Mouse (Mus musculus): ENCODE data around the gene Ccl6. TPM values are rescaled to one million over a fixed set of nuclear protein-coding genes. Genes with fewer than 3 reads are reported as not detected.

Ccl6 gene
- polyA plus RNA-seq (2016; fragmentation: Nextera tagmentation; extraction: Ambion mirVana), result 0.64 and 2.5 TPM in 2 replicates

DNA sequence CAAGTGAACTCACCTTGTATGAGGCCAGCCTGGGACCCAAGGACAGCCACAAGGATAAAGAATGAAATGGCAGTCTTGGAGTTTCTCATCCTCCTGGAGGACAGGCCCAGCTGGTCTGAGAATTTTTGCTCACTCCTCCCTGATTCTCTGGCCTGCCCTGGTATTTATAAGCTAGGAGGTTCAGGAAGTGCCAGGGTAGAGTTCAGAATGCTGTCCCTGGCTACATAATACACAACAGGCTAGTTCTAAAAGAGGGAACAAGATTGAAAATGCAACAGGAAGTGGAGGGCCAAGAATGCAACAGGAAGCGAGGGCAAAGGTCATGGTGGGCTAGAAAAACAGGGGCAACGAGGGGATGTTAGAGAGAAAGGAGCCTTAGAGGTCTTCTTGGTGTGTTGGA is at the start of gene Ccl6:
Ccl6 (minus strand) TSS at position 235 of the 400 bp plus-strand sequence.
- no peaks in the 10 kb centered on the region for H3K36me3 ChIP-seq
- no peak within 1 kb of the TSS for H3K27ac ChIP-seq
- H3K9me3 ChIP-seq, result no peaks in the 10 kb centered on the region
- no peaks in the 10 kb centered on the region for H3K4me1 ChIP-seq
- DNase-seq (ENCODE audit: low spot score), result no peak
- no peak within 1 kb of the TSS for H3K4me3 ChIP-seq
- WGBS, result 44% methylated on average over 2 of the region's 2 CpGs
- H3K27me3 ChIP-seq (ENCODE audit: insufficient read depth, poor library complexity, severe bottlenecking), result no peaks in the 10 kb centered on the region

- 49% methylated on average over 2 of the region's 2 CpGs for WGBS
- peaks cover 3% of the 10 kb centered on the region; the same call in 1 of the 2 replicates for H3K4me1 ChIP-seq
Observed at GRCm38 (mm10) chr11:83641216-83641615, 48.3 kb upstream of the Ccl6 start.

GRCm38 (mm10) chr11:83640141-83640540 is 47.3 kb upstream of the Ccl6 start:
- H3K27me3 ChIP-seq (ENCODE audit: insufficient read depth, poor library complexity, severe bottlenecking), result no peaks in the 10 kb centered on the region
- H3K4me1 ChIP-seq, result peaks cover 3% of the 10 kb centered on the region; the same call in 1 of the 2 replicates
- no peaks in the 10 kb centered on the region for H3K9me3 ChIP-seq
- DNase-seq (ENCODE audit: low spot score), result no peak
- WGBS, result 79% methylated on average over 5 of the region's 5 CpGs
- H3K27ac ChIP-seq, result no peak overlapping the region
- no peaks in the 10 kb centered on the region for H3K36me3 ChIP-seq
- H3K4me3 ChIP-seq, result no peak overlapping the region

More at GRCm38 (mm10) chr11:83641216-83641615, 48.3 kb upstream of the Ccl6 start:
- no peak overlapping the region for H3K4me3 ChIP-seq
- H3K9me3 ChIP-seq, result no peaks in the 10 kb centered on the region
- H3K36me3 ChIP-seq, result no peaks in the 10 kb centered on the region
- H3K27ac ChIP-seq, result no peak overlapping the region
- no peak for DNase-seq (ENCODE audit: low spot score)
- no peaks in the 10 kb centered on the region for H3K27me3 ChIP-seq (ENCODE audit: insufficient read depth, poor library complexity, severe bottlenecking)

DNA sequence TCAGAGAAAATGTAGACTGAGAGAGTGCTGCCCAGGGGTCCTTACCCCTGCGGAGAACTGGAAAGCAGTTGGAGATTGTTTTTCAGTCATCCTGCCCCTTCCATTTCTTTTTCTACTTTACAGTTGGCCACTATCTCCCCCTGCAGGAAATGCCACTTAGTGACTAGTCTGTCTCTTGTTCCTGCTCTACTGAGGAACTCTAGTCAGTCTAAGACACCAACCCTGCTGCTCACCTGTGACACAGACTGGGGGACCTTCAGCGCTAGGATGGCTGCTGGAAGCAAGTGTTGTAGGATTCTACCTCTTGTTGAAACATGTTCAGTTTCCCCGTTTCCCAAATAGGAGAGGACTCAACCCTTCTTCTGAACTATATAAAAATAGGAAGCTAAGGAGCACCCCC is 46.6 kb upstream of the Ccl6 start:
- Histone ChIP-seq H3K9me3 (no peaks in the 10 kb centered on the region), H3K4me3 (no peak overlapping the region), H3K27me3 (ENCODE audit: insufficient read depth, poor library complexity, severe bottlenecking) (no peaks in the 10 kb centered on the region), H3K4me1 (peaks cover 3% of the 10 kb centered on the region; the same call in 1 of the 2 replicates), H3K27ac (no peak overlapping the region), H3K36me3 (no peaks in the 10 kb centered on the region)
- 55% methylated on average over 3 of the region's 3 CpGs for WGBS
- DNase-seq (ENCODE audit: low spot score), result no peak

DNA sequence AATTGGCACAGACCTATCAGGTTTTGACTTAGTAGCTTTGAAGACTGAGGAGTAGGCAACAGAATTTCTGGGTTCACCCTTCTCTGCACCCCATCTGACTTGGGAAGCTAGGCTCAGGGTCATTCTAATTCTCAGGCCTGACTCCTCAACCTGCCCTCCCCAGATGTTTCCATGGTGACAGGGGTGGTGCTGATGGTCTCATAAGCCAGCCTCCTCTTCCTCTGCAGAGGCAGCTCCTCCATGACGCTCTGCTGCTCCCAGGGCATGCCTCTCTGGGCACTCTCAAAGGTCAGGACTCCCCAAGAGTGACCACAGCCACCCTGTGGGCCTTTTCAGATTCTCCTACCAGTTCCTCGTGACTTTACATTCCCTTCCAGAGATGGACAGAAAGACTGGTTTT is 46.0 kb upstream of the Ccl6 start:
- Histone ChIP-seq H3K9me3 (no peaks in the 10 kb centered on the region), H3K27me3 (ENCODE audit: insufficient read depth, poor library complexity, severe bottlenecking) (no peaks in the 10 kb centered on the region), H3K27ac (no peak overlapping the region), H3K4me3 (no peak overlapping the region), H3K36me3 (no peaks in the 10 kb centered on the region), H3K4me1 (peaks cover 3% of the 10 kb centered on the region; the same call in 1 of the 2 replicates)
- DNase-seq (ENCODE audit: low spot score), result no peak
- 45% methylated on average over 2 of the region's 2 CpGs for WGBS

- no peak for DNase-seq (ENCODE audit: low spot score)
- no peaks in the 10 kb centered on the region for H3K9me3 ChIP-seq
- no peak overlapping the region for H3K4me3 ChIP-seq
- no peaks in the 10 kb centered on the region for H3K36me3 ChIP-seq
- no peak overlapping the region for H3K27ac ChIP-seq
- peaks cover 3% of the 10 kb centered on the region; the same call in 1 of the 2 replicates for H3K4me1 ChIP-seq
- no peaks in the 10 kb centered on the region for H3K27me3 ChIP-seq (ENCODE audit: insufficient read depth, poor library complexity, severe bottlenecking)
- 61% methylated on average over 1 of the region's 1 CpGs for WGBS
Observed at GRCm38 (mm10) chr11:83636742-83637235, 43.9 kb upstream of the Ccl6 start.

GRCm38 (mm10) chr11:83634898-83635297 is 42.0 kb upstream of the Ccl6 start:
- 92% methylated on average over 2 of the region's 2 CpGs for WGBS
- Histone ChIP-seq H3K27ac (no peak overlapping the region), H3K27me3 (ENCODE audit: insufficient read depth, poor library complexity, severe bottlenecking) (no peaks in the 10 kb centered on the region), H3K4me1 (peaks cover 9% of the 10 kb centered on the region), H3K4me3 (no peak overlapping the region), H3K36me3 (no peaks in the 10 kb centered on the region), H3K9me3 (no peaks in the 10 kb centered on the region)
- no peak for DNase-seq (ENCODE audit: low spot score)

- H3K4me1 ChIP-seq, result peaks cover 9% of the 10 kb centered on the region
- no peaks in the 10 kb centered on the region for H3K36me3 ChIP-seq
- no peaks in the 10 kb centered on the region for H3K9me3 ChIP-seq
- no peaks in the 10 kb centered on the region for H3K27me3 ChIP-seq (ENCODE audit: insufficient read depth, poor library complexity, severe bottlenecking)
- no peak overlapping the region for H3K4me3 ChIP-seq
- 65% methylated on average over 4 of the region's 4 CpGs for WGBS
- H3K27ac ChIP-seq, result no peak overlapping the region
- DNase-seq (ENCODE audit: low spot score), result no peak
Observed at GRCm38 (mm10) chr11:83634425-83634824, 41.5 kb upstream of the Ccl6 start.

- 61% methylated on average over 4 of the region's 4 CpGs for WGBS
- H3K4me1 ChIP-seq, result peaks cover 6% of the 10 kb centered on the region; the same call in 1 of the 2 replicates
- H3K9me3 ChIP-seq, result no peaks in the 10 kb centered on the region
- no peak overlapping the region for H3K27ac ChIP-seq
- H3K36me3 ChIP-seq, result no peaks in the 10 kb centered on the region
- H3K4me3 ChIP-seq, result no peak overlapping the region
- no peak for DNase-seq (ENCODE audit: low spot score)
- H3K27me3 ChIP-seq (ENCODE audit: insufficient read depth, poor library complexity, severe bottlenecking), result no peaks in the 10 kb centered on the region
Observed at GRCm38 (mm10) chr11:83632744-83633143, 39.9 kb upstream of the Ccl6 start.

GRCm38 (mm10) chr11:83631065-83631464 is 38.2 kb upstream of the Ccl6 start:
- no peaks in the 10 kb centered on the region for H3K27me3 ChIP-seq (ENCODE audit: insufficient read depth, poor library complexity, severe bottlenecking)
- no peak for DNase-seq (ENCODE audit: low spot score)
- H3K4me1 ChIP-seq, result peaks cover 6% of the 10 kb centered on the region; the same call in 1 of the 2 replicates
- H3K4me3 ChIP-seq, result no peak overlapping the region
- H3K9me3 ChIP-seq, result no peaks in the 10 kb centered on the region
- no peak overlapping the region for H3K27ac ChIP-seq
- no peaks in the 10 kb centered on the region for H3K36me3 ChIP-seq
- WGBS, result 68% methylated on average over 2 of the region's 2 CpGs

DNA sequence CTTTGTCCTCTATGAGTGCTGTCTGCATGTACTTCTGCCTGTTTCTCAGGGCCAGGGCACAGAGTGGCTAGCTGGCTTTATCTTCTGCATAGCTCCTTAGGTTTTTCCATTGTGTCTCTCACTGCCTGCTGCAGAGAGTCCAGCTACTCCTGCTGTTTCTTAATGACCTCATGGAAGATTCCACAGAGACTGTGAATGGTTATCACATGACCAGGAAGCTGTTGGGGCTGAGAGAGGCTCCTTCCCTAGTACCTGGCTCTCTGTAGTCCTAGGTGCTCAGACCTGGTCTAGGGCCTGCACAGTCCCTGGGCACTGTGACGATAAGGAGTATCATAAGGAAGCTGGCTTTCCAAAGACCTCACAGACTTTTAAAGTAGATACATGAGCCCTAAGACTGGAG is 37.7 kb upstream of the Ccl6 start:
- Histone ChIP-seq H3K27ac (no peak overlapping the region), H3K27me3 (ENCODE audit: insufficient read depth, poor library complexity, severe bottlenecking) (no peaks in the 10 kb centered on the region), H3K36me3 (no peaks in the 10 kb centered on the region), H3K9me3 (no peaks in the 10 kb centered on the region), H3K4me1 (peaks cover 6% of the 10 kb centered on the region; the same call in 1 of the 2 replicates), H3K4me3 (no peak overlapping the region)
- 93% methylated on average over 1 of the region's 1 CpGs for WGBS
- no peak for DNase-seq (ENCODE audit: low spot score)

DNA sequence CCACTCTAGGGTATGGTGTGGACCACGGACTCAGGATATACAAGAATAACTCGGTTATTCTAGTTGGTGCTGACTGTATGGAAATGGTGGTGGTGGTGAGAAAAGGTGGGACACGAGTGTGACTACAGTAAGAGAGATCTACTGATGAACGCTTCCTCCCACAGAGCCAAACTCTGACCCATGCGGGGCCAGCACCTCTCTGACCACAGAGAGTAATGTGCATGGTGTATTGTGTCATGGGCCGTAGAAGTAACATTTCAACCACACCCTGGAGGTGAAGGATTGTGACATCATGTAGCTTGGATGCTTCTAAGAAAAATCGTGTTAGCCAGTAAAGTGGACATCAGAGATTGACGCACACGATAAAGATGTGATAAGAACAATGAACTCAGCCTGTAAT is 35.9 kb upstream of the Ccl6 start:
- DNase-seq (ENCODE audit: low spot score), result no peak
- H3K4me1 ChIP-seq, result peaks cover 6% of the 10 kb centered on the region; the same call in 1 of the 2 replicates
- no peak overlapping the region for H3K27ac ChIP-seq
- no peaks in the 10 kb centered on the region for H3K9me3 ChIP-seq
- H3K27me3 ChIP-seq (ENCODE audit: insufficient read depth, poor library complexity, severe bottlenecking), result no peaks in the 10 kb centered on the region
- H3K4me3 ChIP-seq, result no peak overlapping the region
- WGBS, result 86% methylated on average over 9 of the region's 9 CpGs
- no peaks in the 10 kb centered on the region for H3K36me3 ChIP-seq

DNA sequence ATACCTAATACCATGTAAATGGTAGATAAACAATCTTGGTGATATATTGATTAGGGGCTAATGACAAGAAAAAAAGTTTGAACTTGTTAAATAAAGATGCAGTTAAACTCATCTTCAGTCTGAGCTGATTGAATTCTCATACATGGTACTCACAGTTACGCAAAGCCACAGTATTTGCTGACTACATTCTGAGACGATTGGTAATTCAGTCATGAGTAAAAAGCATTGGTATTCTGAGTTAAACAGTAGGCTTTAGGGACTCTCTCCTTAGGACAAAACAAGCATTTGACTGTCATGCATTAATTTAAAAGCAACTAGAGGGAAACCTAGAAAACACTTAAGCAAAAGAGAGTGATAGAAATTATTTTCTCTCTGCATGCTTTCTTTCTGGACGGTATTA is 30.7 kb upstream of the Ccl6 start:
- Histone ChIP-seq H3K27me3 (ENCODE audit: insufficient read depth, poor library complexity, severe bottlenecking) (no peaks in the 10 kb centered on the region), H3K9me3 (no peaks in the 10 kb centered on the region), H3K27ac (no peak overlapping the region), H3K4me1 (no peaks in the 10 kb centered on the region), H3K4me3 (no peak overlapping the region), H3K36me3 (no peaks in the 10 kb centered on the region)
- no peak for DNase-seq (ENCODE audit: low spot score)
- WGBS, result 84% methylated on average over 3 of the region's 3 CpGs

DNA sequence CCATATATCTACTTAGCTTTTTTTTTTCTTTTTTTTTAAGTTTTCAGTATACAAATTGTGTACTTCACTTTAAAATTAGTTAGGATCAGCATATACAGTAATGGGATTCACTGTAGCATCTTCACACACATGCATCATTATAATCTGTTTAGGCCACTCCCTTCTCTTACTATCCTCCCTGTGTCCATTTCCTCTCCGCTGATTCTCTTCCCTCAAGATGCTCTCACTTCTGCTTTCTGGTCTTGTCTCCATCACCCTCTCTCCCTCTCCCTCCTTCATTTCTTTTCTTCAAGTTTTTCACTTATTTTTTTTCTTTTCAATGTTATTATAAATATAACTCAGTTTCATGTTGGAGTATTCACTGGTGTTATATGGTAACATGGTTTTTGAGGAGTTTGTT is 26.1 kb upstream of the Ccl6 start:
- DNase-seq (ENCODE audit: low spot score), result no peak
- no peaks in the 10 kb centered on the region for H3K36me3 ChIP-seq
- H3K27me3 ChIP-seq (ENCODE audit: insufficient read depth, poor library complexity, severe bottlenecking), result no peaks in the 10 kb centered on the region
- H3K4me1 ChIP-seq, result no peaks in the 10 kb centered on the region
- WGBS, result 95% methylated on average over 1 of the region's 1 CpGs
- H3K9me3 ChIP-seq, result no peaks in the 10 kb centered on the region
- no peak overlapping the region for H3K4me3 ChIP-seq
- no peak overlapping the region for H3K27ac ChIP-seq
